Mouse (Mus musculus) kidney, embryonic 16.5 days (tissue): ENCODE measurements around the gene Lilr4b. TPM values are rescaled to one million over a fixed set of nuclear protein-coding genes. Genes with fewer than 3 reads are reported as not detected.

Experiments
- ATAC-seq: fragments of 200-750 bp; cut with Nextera tagmentation; 2 replicates; pipeline ENCODE4 v1.8.0; 2017; ENCODE audit warnings: moderate TSS enrichment; ENCODE audit not compliant: low FRiP score, low TSS enrichment
- H3K27ac ChIP-seq: fragments of 300-500 bp; sonication (generic); 2 replicates; pipeline ENCODE4 v1.5.1; 2014; ENCODE audit warnings: low read length
- H3K27me3 ChIP-seq: fragments of 300-500 bp; sonication (generic); 2 replicates; pipeline ENCODE4 v1.6.1; 2014; ENCODE audit warnings: low read length, control low read depth, mixed read lengths; ENCODE audit not compliant: insufficient read depth
- H3K36me3 ChIP-seq: fragments of 300-500 bp; sonication (generic); 2 replicates; pipeline ENCODE4 v1.6.1; 2014; ENCODE audit warnings: low read length, control low read depth, mixed read lengths; ENCODE audit not compliant: insufficient read depth
- H3K4me1 ChIP-seq: fragments of 300-500 bp; sonication (generic); 2 replicates; pipeline ENCODE4 v1.6.1; 2014; ENCODE audit warnings: low read length, control low read depth, mixed read lengths; ENCODE audit not compliant: insufficient read depth
- H3K4me2 ChIP-seq: fragments of 300-500 bp; sonication (generic); replicated peaks from 2 replicates; pipeline ENCODE4 v1.6.1; 2014; ENCODE audit warnings: low read depth, low read length
- H3K4me3 ChIP-seq: fragments of 300-500 bp; sonication (generic); 2 replicates; pipeline ENCODE4 v1.5.1; 2014; ENCODE audit warnings: mild to moderate bottlenecking, low read length
- H3K9ac ChIP-seq: fragments of 300-500 bp; sonication (generic); replicated peaks from 2 replicates; pipeline ENCODE4 v1.6.1; 2014; ENCODE audit warnings: low read length
- H3K9me3 ChIP-seq: fragments of 300-500 bp; sonication (generic); 2 replicates; pipeline ENCODE4 v1.6.1; 2016; ENCODE audit warnings: low read length, control low read depth
- WGBS: fragments of 180-500 bp; shearing (Covaris S2); extraction: QIAGEN DNeasy Blood & Tissue Kit; methylation state at CpG from one replicate; pipeline ENCODE4 v1.1.7; 2014; 5-methylcytosine and 5-hydroxymethylcytosine counted together
- polyA plus RNA-seq: library from polyadenylated mRNA; unstranded; fragments of >200 nt; fragmentation: Nextera tagmentation; extraction: Ambion mirVana; gene quantifications from 2 replicates; pipeline ENCODE4 v1.2.1, GENCODE M21; 2015

The Lilr4b gene
- polyA plus RNA-seq, 1 experiment from 2014 or later: 0.72 TPM

- Histone ChIP-seq H3K27ac (no peak overlapping the region), H3K4me1 (no peaks in the 10 kb centered on the region), H3K9ac (no peak overlapping the region), H3K27me3 (no peaks in the 10 kb centered on the region), H3K4me3 (no peak overlapping the region), H3K4me2 (no peak overlapping the region), H3K9me3 (no peaks in the 10 kb centered on the region), H3K36me3 (no peaks in the 10 kb centered on the region)
- no peak for ATAC-seq
Observed at GRCm38 (mm10) chr10:51520021-51520420, 39.6 kb downstream of the Lilr4b start.

- ATAC-seq: no peak
- Histone ChIP-seq H3K4me1 (no peaks in the 10 kb centered on the region), H3K27ac (no peak overlapping the region), H3K27me3 (no peaks in the 10 kb centered on the region), H3K9ac (no peak overlapping the region), H3K4me3 (no peak overlapping the region), H3K9me3 (no peaks in the 10 kb centered on the region), H3K36me3 (no peaks in the 10 kb centered on the region), H3K4me2 (no peak overlapping the region)
Observed at GRCm38 (mm10) chr10:51521453-51521852, 41.0 kb downstream of the Lilr4b start.

GRCm38 (mm10) chr10:51526090-51526489 is 45.7 kb downstream of the Lilr4b start:
- Histone ChIP-seq H3K4me1 (no peaks in the 10 kb centered on the region), H3K27me3 (no peaks in the 10 kb centered on the region), H3K9ac (no peak overlapping the region), H3K4me3 (no peak overlapping the region), H3K36me3 (no peaks in the 10 kb centered on the region), H3K9me3 (no peaks in the 10 kb centered on the region), H3K27ac (no peak overlapping the region), H3K4me2 (no peak overlapping the region)
- no peak for ATAC-seq
- WGBS: 81% methylated on average over 7 of the region's 7 CpGs

- H3K9ac ChIP-seq: no peak overlapping the region
- no peak overlapping the region for H3K4me3 ChIP-seq
- no peak overlapping the region for H3K27ac ChIP-seq
- ATAC-seq: no peak
- no peaks in the 10 kb centered on the region for H3K36me3 ChIP-seq
- 72% methylated on average over 4 of the region's 4 CpGs for WGBS
- no peak overlapping the region for H3K4me2 ChIP-seq
- no peaks in the 10 kb centered on the region for H3K9me3 ChIP-seq
- no peaks in the 10 kb centered on the region for H3K4me1 ChIP-seq
- no peaks in the 10 kb centered on the region for H3K27me3 ChIP-seq
Observed at GRCm38 (mm10) chr10:51526633-51527032, 46.2 kb downstream of the Lilr4b start.

GRCm38 (mm10) chr10:51528840-51529434 is 48.5 kb downstream of the Lilr4b start:
- Histone ChIP-seq H3K9ac (no peak overlapping the region), H3K4me2 (no peak overlapping the region), H3K36me3 (no peaks in the 10 kb centered on the region), H3K9me3 (no peaks in the 10 kb centered on the region), H3K27ac (no peak overlapping the region), H3K27me3 (no peaks in the 10 kb centered on the region), H3K4me1 (no peaks in the 10 kb centered on the region), H3K4me3 (no peak overlapping the region)
- 70% methylated on average over 8 of the region's 8 CpGs for WGBS
- ATAC-seq: no peak

GRCm38 (mm10) chr10:51529497-51529896 is 49.1 kb downstream of the Lilr4b start:
- WGBS: 81% methylated on average over 3 of the region's 3 CpGs
- Histone ChIP-seq H3K4me3 (no peak overlapping the region), H3K27ac (no peak overlapping the region), H3K4me1 (no peaks in the 10 kb centered on the region), H3K27me3 (no peaks in the 10 kb centered on the region), H3K9me3 (no peaks in the 10 kb centered on the region), H3K4me2 (no peak overlapping the region), H3K36me3 (no peaks in the 10 kb centered on the region), H3K9ac (no peak overlapping the region)
- ATAC-seq: no peak

GRCm38 (mm10) chr10:51530813-51531212 is 50.4 kb downstream of the Lilr4b start:
- WGBS: 86% methylated on average over 7 of the region's 7 CpGs
- no peak for ATAC-seq

More at GRCm38 (mm10) chr10:51530813-51531212, 50.4 kb downstream of the Lilr4b start:
- no peaks in the 10 kb centered on the region for H3K4me1 ChIP-seq
- H3K27ac ChIP-seq: no peak overlapping the region
- no peak overlapping the region for H3K4me3 ChIP-seq
- H3K9ac ChIP-seq: no peak overlapping the region
- no peaks in the 10 kb centered on the region for H3K36me3 ChIP-seq
- no peaks in the 10 kb centered on the region for H3K27me3 ChIP-seq
- no peak overlapping the region for H3K4me2 ChIP-seq
- no peaks in the 10 kb centered on the region for H3K9me3 ChIP-seq

Other genes starting within 250 kb of the Lilr4b start
- gene Gm49339, start within 50 bp of the Lilr4b start, polyA plus RNA-seq: 0.87 and 0.96 TPM in 2 replicates
- 1.2 and 2.0 TPM in 2 replicates for gene Lilrb4a, start 10.3 kb downstream of the Lilr4b start, polyA plus RNA-seq
- gene Fam162b, start 109.9 kb downstream of the Lilr4b start, polyA plus RNA-seq: 2.2 and 2.4 TPM in 2 replicates
- gene Gprc6a, start 150.8 kb downstream of the Lilr4b start, polyA plus RNA-seq: 0.14 TPM in 1 of 2 replicates, not detected in the other
- not detected in 2 replicates for gene Rfx6, start 197.1 kb downstream of the Lilr4b start, polyA plus RNA-seq